19 mouse cellular contexts compared by ENCODE assay signal in the genomic region with DNA sequence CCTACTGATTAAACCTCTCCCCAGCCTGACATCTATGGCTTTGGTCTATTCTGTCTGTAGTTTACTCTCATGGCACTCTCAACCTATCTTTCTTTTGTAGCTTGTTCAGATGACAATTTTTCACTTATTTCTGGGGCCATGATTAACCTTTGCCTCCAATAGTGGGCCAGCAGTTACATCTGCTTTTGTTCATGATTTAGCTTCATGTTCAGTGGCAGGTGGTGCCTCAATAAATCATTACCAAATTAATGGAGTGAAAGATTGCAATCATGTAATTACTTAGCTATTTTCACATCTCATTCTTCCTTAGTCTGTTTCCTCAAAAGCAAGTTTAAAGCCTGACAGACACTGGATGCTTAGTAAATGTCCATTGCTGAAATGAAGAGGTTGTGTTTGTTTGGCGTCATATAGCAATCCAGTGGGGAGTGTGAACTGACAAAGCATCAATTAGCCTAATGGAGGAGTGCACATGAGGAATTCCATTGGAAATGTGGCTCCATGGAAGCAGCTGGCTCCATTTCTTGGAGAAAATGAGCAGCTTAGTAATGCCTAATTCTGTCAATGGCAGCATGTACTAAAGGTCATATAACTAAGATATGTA.
DNase-seq lines count a peak whose midpoint lies in the region; ATAC-seq and TF ChIP-seq lines count a peak whose summit lies in the region.
"Had no signal": no experiment of that assay in that cellular context is flagged by ENCODE, and none has a peak within 500 bp of the region (broad histone marks: within the 10 kb centered on the region; RNA-seq: fewer than 3 reads in every experiment).

No protein-coding gene starts in this region.

- TF ChIP-seq EP300 in stomach, postnatal 0 days (optimal IDR thresholded peaks at IDR 0.05) = no peak

- no peaks in the 10 kb centered on the region for H3K4me1 ChIP-seq in hindbrain, embryonic 11.5 days (replicated peaks; ENCODE audit: control insufficient read depth, insufficient read depth, low read length)
- H3K4me1 ChIP-seq in hindbrain, embryonic 14.5 days (replicated peaks; ENCODE audit: control insufficient read depth, insufficient read depth, low read length) = no peaks in the 10 kb centered on the region
- no peaks in the 10 kb centered on the region; the same call in 1 of the 2 replicates for H3K4me1 ChIP-seq in forebrain, embryonic 16.5 days (replicated peaks; ENCODE audit: control insufficient read depth, insufficient read depth, low read length)
- H3K4me1 ChIP-seq in stomach, postnatal 0 days (replicated peaks; ENCODE audit: control insufficient read depth, insufficient read depth) = no peaks in the 10 kb centered on the region
- H3K4me1 ChIP-seq: embryonic facial prominence, embryonic 10.5 days; heart, embryonic 12.5 days; hindbrain, embryonic 10.5 days; intestine, embryonic 15.5 days had no signal

- DNase-seq in embryo, embryonic 11 days = peak; percentile 5
- no peak for DNase-seq in embryo, embryonic 9.5 days (ENCODE audit: extremely low spot score)
- DNase-seq in hindbrain, embryonic 11.5 days (ENCODE audit: low spot score) = peak; percentile 1
- no peak for DNase-seq in hindbrain, embryonic 14.5 days (ENCODE audit: low spot score)
- peak; percentile 47 for DNase-seq in Muller cell, postnatal 12 days (ENCODE audit: inconsistent ontology term)
- no peak for DNase-seq in stomach, postnatal 0 days (ENCODE audit: low spot score)
- DNase-seq: adrenal gland, adult 2 months; adrenal gland, postnatal 25 days; cerebellum, adult 2 months; cerebellum, postnatal 10 days; gastrocnemius, postnatal 25 days; kidney, adult 18-20 months had no signal

- no peaks in the 10 kb centered on the region for H3K36me3 ChIP-seq in hindbrain, embryonic 11.5 days (ENCODE audit: control insufficient read depth, insufficient read depth, low read length)
- H3K36me3 ChIP-seq in hindbrain, embryonic 14.5 days (replicated peaks; ENCODE audit: control insufficient read depth, insufficient read depth) = no peaks in the 10 kb centered on the region
- H3K36me3 ChIP-seq in forebrain, embryonic 16.5 days (ENCODE audit: control insufficient read depth, insufficient read depth) = no peaks in the 10 kb centered on the region
- no peaks in the 10 kb centered on the region for H3K36me3 ChIP-seq in stomach, postnatal 0 days (ENCODE audit: control insufficient read depth, insufficient read depth, low read length)
- H3K36me3 ChIP-seq: embryonic facial prominence, embryonic 10.5 days; heart, embryonic 12.5 days; hindbrain, embryonic 10.5 days; intestine, embryonic 15.5 days had no signal

- peak; percentile 74; the same call in 1 of the 2 replicates for ATAC-seq in hindbrain, embryonic 11.5 days (ENCODE audit: low FRiP score)
- ATAC-seq in hindbrain, embryonic 14.5 days (ENCODE audit: low FRiP score) = no peak
- peak; percentile 54; the same call in 1 of the 2 replicates for ATAC-seq in forebrain, embryonic 16.5 days
- no peak for ATAC-seq in activated CD4-positive, CD25-positive, alpha-beta regulatory T cell, adult 4 months
- ATAC-seq in stomach, postnatal 0 days (ENCODE audit: low FRiP score, low TSS enrichment) = no peak
- ATAC-seq: intestine, embryonic 15.5 days; Patski had no signal

- H3K4me3 ChIP-seq in hindbrain, embryonic 11.5 days (ENCODE audit: low read depth, low read length) = no peak overlapping the region
- no peak overlapping the region for H3K4me3 ChIP-seq in hindbrain, embryonic 14.5 days (replicated peaks; ENCODE audit: low read length)
- H3K4me3 ChIP-seq in forebrain, embryonic 16.5 days (replicated peaks; ENCODE audit: low read length) = no peak overlapping the region
- H3K4me3 ChIP-seq in stomach, postnatal 0 days (ENCODE audit: low read depth, low read length) = no peak overlapping the region
- H3K4me3 ChIP-seq: embryonic facial prominence, embryonic 10.5 days; heart, embryonic 12.5 days; hindbrain, embryonic 10.5 days; intestine, embryonic 15.5 days had no signal

- no peaks in the 10 kb centered on the region for H3K27me3 ChIP-seq in hindbrain, embryonic 11.5 days (ENCODE audit: control insufficient read depth, insufficient read depth, low read length)
- H3K27me3 ChIP-seq in hindbrain, embryonic 14.5 days (ENCODE audit: control insufficient read depth, insufficient read depth, low read length) = no peaks in the 10 kb centered on the region
- H3K27me3 ChIP-seq in forebrain, embryonic 16.5 days (replicated peaks; ENCODE audit: control insufficient read depth, insufficient read depth, low read length) = no peaks in the 10 kb centered on the region
- H3K27me3 ChIP-seq in stomach, postnatal 0 days (ENCODE audit: control insufficient read depth, insufficient read depth, low read length) = no peaks in the 10 kb centered on the region
- H3K27me3 ChIP-seq: heart, embryonic 12.5 days; intestine, embryonic 15.5 days; Patski had no signal

- WGBS in hindbrain, embryonic 11.5 days = 55% methylated on average over 1 of the region's 1 CpGs
- 24% methylated on average over 1 of the region's 1 CpGs for WGBS in hindbrain, embryonic 14.5 days
- 6% methylated on average over 1 of the region's 1 CpGs for WGBS in forebrain, embryonic 16.5 days
- WGBS in stomach, postnatal 0 days = 74% methylated on average over 1 of the region's 1 CpGs

- no peak overlapping the region for H3K4me2 ChIP-seq in hindbrain, embryonic 11.5 days (replicated peaks; ENCODE audit: low read depth, low read length)
- H3K4me2 ChIP-seq in hindbrain, embryonic 14.5 days (replicated peaks) = no peak overlapping the region
- H3K4me2 ChIP-seq in forebrain, embryonic 16.5 days (ENCODE audit: low read length) = no peak overlapping the region
- H3K4me2 ChIP-seq in stomach, postnatal 0 days (replicated peaks; ENCODE audit: low read depth) = no peak overlapping the region
- H3K4me2 ChIP-seq: heart, embryonic 12.5 days; intestine, embryonic 15.5 days had no signal

- H3K9ac ChIP-seq in hindbrain, embryonic 11.5 days (ENCODE audit: low read depth, low read length) = no peak overlapping the region
- no peak overlapping the region for H3K9ac ChIP-seq in hindbrain, embryonic 14.5 days
- H3K9ac ChIP-seq in forebrain, embryonic 16.5 days (replicated peaks; ENCODE audit: low read depth, low read length) = no peak overlapping the region
- H3K9ac ChIP-seq in stomach, postnatal 0 days (ENCODE audit: low read length) = no peak overlapping the region
- H3K9ac ChIP-seq: heart, embryonic 12.5 days; intestine, embryonic 15.5 days had no signal

- TF ChIP-seq CTCF in stomach, postnatal 0 days (IDR thresholded peaks at IDR 0.05; ENCODE audit: low read depth) = no peak

- no peaks in the 10 kb centered on the region for H3K9me3 ChIP-seq in hindbrain, embryonic 11.5 days (ENCODE audit: control insufficient read depth, low read length)
- no peaks in the 10 kb centered on the region for H3K9me3 ChIP-seq in hindbrain, embryonic 14.5 days (ENCODE audit: control insufficient read depth, low read length)
- H3K9me3 ChIP-seq in forebrain, embryonic 16.5 days (ENCODE audit: control insufficient read depth, low read length) = no peaks in the 10 kb centered on the region
- no peaks in the 10 kb centered on the region for H3K9me3 ChIP-seq in stomach, postnatal 0 days (ENCODE audit: control insufficient read depth, low read length)
- H3K9me3 ChIP-seq: embryonic facial prominence, embryonic 10.5 days; heart, embryonic 12.5 days; hindbrain, embryonic 10.5 days; intestine, embryonic 15.5 days had no signal

- H3K27ac ChIP-seq in hindbrain, embryonic 11.5 days (ENCODE audit: low read depth, low read length) = no peak overlapping the region
- H3K27ac ChIP-seq in hindbrain, embryonic 14.5 days = no peak overlapping the region
- no peak overlapping the region for H3K27ac ChIP-seq in forebrain, embryonic 16.5 days (ENCODE audit: low read length)
- no peak overlapping the region for H3K27ac ChIP-seq in stomach, postnatal 0 days (replicated peaks)
- H3K27ac ChIP-seq: embryonic facial prominence, embryonic 10.5 days; hindbrain, embryonic 10.5 days; intestine, embryonic 15.5 days had no signal

Comparison
In these comparisons a context has a peak if more than half of its experiments do, and no peak if none do; other contexts are left out.
1. DNase-seq: peak in embryo, embryonic 11 days (single experiment), hindbrain, embryonic 11.5 days (single experiment) and Muller cell, postnatal 12 days (single experiment); none in embryo, embryonic 9.5 days (single experiment), hindbrain, embryonic 14.5 days (single experiment) and stomach, postnatal 0 days (single experiment).
2. ATAC-seq: peak in hindbrain, embryonic 11.5 days (single experiment) and forebrain, embryonic 16.5 days (single experiment); none in hindbrain, embryonic 14.5 days (single experiment), activated CD4-positive, CD25-positive, alpha-beta regulatory T cell, adult 4 months (single experiment) and stomach, postnatal 0 days (single experiment).